Mouse (Mus musculus): ENCODE measurements around the gene Ranbp17.
A peak's percentile ranks its signal among the peaks of the same experiment; 100 is the strongest.

The Ranbp17 gene

DNA sequence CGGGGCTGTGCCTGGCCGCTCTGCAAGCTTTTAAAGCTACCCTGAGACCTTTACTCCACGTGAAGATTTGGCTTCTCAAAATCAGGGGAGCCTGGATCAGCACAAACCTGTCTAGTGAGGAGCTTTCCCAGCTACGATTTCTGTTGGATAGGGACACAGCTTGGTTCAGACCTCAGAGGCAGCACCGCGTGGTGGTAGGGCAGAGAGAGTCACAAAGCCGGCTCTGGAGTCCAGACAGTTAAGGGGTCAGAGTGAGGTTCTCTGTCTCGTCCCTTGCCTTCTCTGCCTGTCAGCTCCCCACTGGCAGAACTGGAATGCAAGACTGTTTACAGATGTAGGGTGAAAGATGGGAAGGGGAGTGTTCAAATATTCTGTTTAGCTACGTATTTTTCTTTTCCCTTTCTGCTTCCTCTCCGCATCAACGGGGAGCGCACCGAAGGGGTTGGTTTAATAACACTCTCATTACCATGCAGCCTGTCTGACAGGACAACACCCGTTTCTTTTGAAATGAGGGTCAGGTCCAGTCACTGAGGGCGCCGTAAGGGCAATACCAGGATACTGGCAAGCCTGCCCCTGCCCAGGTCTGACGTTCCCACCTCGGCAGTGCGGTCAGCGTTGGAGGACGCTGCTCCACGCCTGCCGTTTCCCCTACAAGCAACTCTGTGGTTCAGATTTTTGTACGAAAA, 317.0 kb downstream of the Ranbp17 start:
- DNase-seq (ENCODE audit: low spot score), result no peak

DNA sequence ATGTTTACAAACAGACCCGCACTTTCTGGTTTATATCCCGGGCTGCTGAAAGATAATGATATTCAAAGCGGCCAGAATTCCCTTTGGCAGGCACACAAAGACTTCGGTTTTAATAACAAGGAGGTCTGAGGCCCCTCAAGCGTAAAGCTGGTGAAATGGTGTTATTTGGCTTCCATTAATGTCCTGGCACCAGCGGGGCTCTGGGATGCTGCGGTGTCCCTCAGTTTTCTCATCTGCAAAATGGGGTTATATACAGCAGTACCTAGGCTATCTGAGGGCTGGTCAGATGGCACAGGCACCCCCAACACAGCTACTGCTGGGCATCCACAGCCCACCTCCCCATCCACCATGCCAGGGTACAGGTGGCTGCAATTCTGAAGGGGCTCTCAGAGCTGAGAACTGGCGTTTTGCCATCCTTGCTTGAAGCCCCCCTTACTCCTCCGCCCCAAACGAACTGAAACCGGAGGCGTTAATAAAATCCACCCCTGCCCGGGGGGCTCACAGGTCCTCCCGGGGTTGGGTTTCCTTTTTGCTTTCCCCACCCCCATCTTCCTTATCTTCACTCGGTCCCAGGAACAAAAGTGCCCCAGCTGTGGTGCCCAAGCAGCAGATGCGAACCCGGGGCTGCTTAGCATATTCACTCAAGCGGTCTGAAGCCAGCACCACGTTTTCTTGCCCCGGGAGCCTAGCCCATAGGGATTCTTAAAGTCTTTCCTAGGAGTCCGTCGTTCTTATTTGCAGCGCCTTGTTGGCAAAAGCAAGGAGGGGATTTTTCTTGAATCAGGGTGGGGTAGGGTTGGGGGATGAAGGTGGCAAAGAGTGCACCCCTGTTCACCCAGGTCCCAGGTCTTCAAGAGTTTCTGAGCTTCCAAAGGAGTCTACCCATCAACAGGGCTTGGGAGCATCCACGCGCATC, 317.8 kb downstream of the Ranbp17 start:
- DNase-seq (ENCODE audit: low spot score), result no peak

- DNase-seq (ENCODE audit: low spot score), result no peak
These were observed 318.5 kb downstream of the Ranbp17 start for GRCm38 (mm10) chr11:33195061-33195460.

DNA sequence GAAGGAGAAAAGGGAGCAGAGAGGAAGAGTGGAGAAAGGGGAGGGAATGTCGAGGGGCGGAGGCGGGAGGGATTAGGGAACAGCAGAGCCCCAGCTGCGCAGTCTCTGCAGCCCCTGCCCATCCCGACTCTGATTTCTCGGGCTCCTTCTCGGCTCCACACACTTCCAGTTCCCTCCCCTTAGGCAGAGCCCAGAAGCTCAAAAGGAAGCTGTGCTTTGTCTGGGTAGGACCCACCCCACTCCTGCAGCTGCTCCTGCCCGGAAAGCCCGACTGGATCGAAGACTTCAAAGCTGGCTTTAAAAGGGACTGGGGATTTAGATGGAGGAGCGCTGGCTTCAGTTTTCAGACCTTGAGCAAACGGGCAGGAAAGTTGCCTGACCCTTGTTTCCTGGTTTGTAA, 319.9 kb downstream of the Ranbp17 start:
- no peak for DNase-seq (ENCODE audit: low spot score)

DNA sequence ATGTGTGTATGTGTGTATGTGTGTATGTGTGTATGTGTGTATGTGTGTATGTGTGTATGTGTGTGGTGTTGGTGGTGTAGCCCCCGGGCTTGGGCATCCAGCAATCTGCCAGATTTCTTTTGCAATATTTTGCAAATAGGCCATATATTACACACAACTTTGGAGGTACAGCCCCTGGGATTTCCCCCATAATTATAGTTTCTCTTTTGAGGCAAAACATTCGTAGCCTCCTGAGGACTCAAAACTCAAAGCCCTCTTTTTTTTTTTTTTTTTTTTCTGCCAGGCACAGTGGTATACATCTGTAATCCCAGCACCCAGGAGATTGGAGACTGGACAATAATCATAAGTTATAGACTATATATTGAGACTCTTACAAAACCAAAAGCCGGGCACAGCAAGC, 331.7 kb downstream of the Ranbp17 start:
- no peak for DNase-seq (ENCODE audit: low spot score)

DNA sequence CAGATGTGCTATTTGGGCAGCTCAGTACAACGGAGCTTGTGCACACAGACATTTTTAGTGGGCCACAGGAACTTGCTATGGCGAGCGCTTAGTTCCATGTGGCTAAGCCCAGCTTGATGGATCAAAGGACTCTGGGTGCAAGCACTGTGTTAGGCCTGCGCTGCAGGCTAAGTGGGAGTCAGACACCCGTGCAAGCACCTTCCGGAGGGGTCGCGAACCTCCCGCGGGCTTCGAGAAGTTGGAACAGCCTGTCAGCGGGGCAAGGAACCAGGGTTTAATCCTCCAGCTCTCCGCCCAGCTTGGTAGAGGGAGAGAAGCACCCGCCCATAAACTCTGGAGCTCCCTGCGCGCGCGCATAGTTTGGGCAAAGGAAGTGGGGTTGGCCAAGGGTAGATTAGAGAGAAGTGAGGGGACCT, 332.8 kb downstream of the Ranbp17 start:
- DNase-seq (ENCODE audit: low spot score), result no peak

GRCm38 (mm10) chr11:33179802-33180201, 333.7 kb downstream of the Ranbp17 start:
- DNase-seq (ENCODE audit: low spot score), result no peak

DNA sequence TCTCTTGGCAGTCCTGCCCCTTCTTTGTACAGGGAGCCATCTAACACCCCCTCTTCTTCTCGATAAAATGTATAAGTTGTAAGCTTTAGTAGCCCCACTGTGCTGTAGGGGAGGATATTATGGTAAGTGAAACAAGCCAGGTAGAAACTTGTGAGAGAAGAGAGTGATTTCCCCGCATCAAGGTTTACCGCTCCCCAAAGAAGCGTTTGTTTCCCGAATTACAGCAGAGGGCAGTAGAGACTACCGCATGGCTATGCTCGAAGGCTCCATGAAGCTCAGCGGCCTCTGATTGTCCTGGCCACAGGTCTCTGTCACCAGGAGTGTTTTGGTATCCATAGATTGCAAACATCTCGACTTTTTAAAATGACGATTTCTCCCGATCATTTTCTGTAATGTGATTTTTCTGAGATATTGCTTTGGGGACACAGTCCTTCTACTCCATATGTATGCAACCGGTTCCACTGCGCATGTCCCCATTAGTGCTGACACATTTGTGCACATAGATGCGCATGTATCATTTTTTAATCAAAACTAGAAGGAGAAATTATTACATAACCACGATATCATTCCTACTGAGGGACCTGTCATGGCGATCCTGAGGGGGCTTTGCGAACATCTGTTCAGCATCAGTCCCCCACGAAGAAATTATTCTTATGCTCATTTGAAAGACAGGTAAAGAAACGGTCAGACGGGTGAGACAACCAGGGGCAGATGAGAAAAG, 336.9 kb downstream of the Ranbp17 start:
- no peak for DNase-seq (ENCODE audit: low spot score)

DNA sequence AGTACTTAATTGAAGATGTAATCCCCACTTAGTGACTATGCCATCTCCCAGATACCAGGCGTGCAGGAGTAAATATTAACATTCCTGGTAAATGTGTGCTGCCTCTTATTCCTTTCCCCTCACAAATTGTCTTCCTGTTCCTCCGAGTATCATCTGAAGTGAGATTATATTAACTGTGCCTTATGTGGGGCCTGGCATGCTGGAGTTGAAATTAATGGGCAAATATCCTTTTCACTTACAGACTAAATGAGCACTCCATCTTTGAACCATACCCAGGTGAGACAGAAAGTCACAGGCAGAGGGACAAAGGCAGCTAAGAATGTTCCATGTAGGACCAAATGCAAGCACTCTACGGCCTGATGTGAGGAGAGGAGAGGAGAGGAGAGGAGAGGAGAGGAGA, 337.8 kb downstream of the Ranbp17 start:
- no peak for DNase-seq (ENCODE audit: low spot score)

DNA sequence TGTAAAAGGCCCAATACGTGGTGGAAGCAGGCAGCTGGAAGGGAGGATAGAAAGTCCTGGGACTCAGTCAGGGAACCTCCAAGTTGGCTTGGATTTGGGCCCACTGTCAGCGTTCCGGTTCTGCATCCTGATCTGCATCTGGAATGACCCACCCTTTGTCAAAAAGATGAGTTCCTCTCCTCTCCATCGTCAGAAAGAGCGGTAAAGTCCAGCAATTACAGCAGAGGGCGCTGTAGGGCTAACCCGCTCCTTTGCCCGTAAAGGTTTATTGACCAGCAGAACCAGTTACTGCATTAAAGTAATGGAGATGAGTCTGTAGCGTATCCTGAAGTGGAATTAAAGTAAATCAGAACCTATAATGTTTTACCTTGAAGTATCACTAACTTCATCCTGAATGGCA, 343.1 kb downstream of the Ranbp17 start:
- DNase-seq (ENCODE audit: low spot score), result no peak

DNA sequence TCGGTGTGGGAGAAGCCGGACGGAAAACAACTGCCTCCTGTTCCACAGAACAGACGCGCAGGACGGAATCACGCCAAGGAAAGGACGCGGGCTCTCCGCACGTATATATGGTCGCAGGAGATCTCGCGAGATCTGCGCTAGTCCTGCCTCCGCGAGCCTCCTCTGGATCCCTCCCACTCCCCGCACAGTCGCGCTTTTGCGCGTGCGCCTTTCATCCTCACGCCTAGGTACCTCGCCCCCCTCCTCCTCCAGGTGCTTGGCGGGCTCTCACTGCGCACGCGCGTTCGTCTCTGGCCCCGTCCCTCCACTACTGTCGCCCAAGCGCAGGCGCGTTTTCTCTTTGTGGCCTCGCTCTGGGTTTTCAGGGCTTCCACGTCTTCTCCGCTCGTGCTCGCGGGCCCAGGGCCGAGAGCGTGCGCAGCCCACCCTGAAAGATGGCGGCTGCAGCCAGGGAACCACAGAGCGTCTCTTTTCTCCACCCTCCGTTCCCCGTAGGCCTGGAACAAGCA, 350.5 kb downstream of the Ranbp17 start, which contains the start of gene Npm1:
Gene Npm1 (minus strand): TSS at position 209 of the 509 bp plus-strand sequence.
- peak; percentile 99 for DNase-seq (ENCODE audit: low spot score)

GRCm38 (mm10) chr11:33162211-33162997, 351.1 kb downstream of the Ranbp17 start:
- peak; percentile 80 for DNase-seq (ENCODE audit: low spot score)

Data from yolk sac, embryonic 10.5 days (tissue).